Mouse (Mus musculus) neutrophil, adult 5-6 weeks (primary cell): ENCODE measurements around the gene Defb28. TPM values are rescaled to one million over a fixed set of nuclear protein-coding genes. Genes with fewer than 3 reads are reported as not detected.

Source experiments
- ATAC-seq: fragments of 151-379, 151-347 bp; 2 replicates; pipeline ENCODE4 v1.8.0; 2017; ENCODE audit warnings: mild to moderate bottlenecking, moderate TSS enrichment; ENCODE audit not compliant: insufficient number of reproducible peaks, poor library complexity, low FRiP score, severe bottlenecking; ENCODE audit errors: extremely low read depth
- total RNA-seq: library from RNA; stranded (forward); fragments of 200-1000 nt; gene quantifications from 2 replicates; pipeline ENCODE4 v1.2.3, GENCODE M21; 2017

Defb28 gene
- not detected in 2 replicates for total RNA-seq

- no peak for ATAC-seq
Measured at GRCm38 (mm10) chr2:152517981-152518380, at the start of gene Defb28. Defb28 (plus strand) TSS chr2:152518255.

- no peak for ATAC-seq
Measured at GRCm38 (mm10) chr2:152470973-152471372, 47.1 kb upstream of the Defb28 start.

- ATAC-seq = no peak
Measured at GRCm38 (mm10) chr2:152472434-152472833, 45.6 kb upstream of the Defb28 start.

GRCm38 (mm10) chr2:152476763-152477162 lies 41.3 kb upstream of the Defb28 start, which contains the start of gene Defb20:
Defb20 (plus strand) TSS chr2:152477063.
- ATAC-seq = no peak

- no peak for ATAC-seq
Measured at GRCm38 (mm10) chr2:152480881-152481280, 37.2 kb upstream of the Defb28 start.

- no peak for ATAC-seq
Measured at GRCm38 (mm10) chr2:152481726-152482125, 36.3 kb upstream of the Defb28 start.

- ATAC-seq = no peak
Measured at GRCm38 (mm10) chr2:152487024-152487423, 31.0 kb upstream of the Defb28 start.

GRCm38 (mm10) chr2:152490038-152490437 lies 28.0 kb upstream of the Defb28 start, which contains the start of gene Defb22:
Defb22 (minus strand) TSS chr2:152490138.
- no peak for ATAC-seq

GRCm38 (mm10) chr2:152493151-152493550 lies 24.9 kb upstream of the Defb28 start:
- ATAC-seq = no peak

GRCm38 (mm10) chr2:152498020-152498419 lies 20.0 kb upstream of the Defb28 start:
- no peak for ATAC-seq

- no peak for ATAC-seq
Measured at GRCm38 (mm10) chr2:152500204-152500862, 17.7 kb upstream of the Defb28 start.

- no peak for ATAC-seq
Measured at GRCm38 (mm10) chr2:152500863-152501229, 17.2 kb upstream of the Defb28 start.

- ATAC-seq = no peak
Measured at GRCm38 (mm10) chr2:152503950-152504349, 14.1 kb upstream of the Defb28 start.

GRCm38 (mm10) chr2:152511592-152511991 lies 6.5 kb upstream of the Defb28 start, which contains the start of gene Defb26:
Defb26 (minus strand) TSS chr2:152511692.
- ATAC-seq = no peak

GRCm38 (mm10) chr2:152516084-152516483 lies 2.0 kb upstream of the Defb28 start:
- no peak for ATAC-seq

- no peak for ATAC-seq
Measured at GRCm38 (mm10) chr2:152539944-152540710, 22.1 kb downstream of the Defb28 start, which contains the start of gene Defb29. Defb29 (minus strand) TSS chr2:152540098.

- no peak for ATAC-seq
Measured at GRCm38 (mm10) chr2:152541979-152542378, 23.9 kb downstream of the Defb28 start.

- no peak for ATAC-seq
Measured at GRCm38 (mm10) chr2:152542897-152543296, 24.8 kb downstream of the Defb28 start.

GRCm38 (mm10) chr2:152543478-152543877 lies 25.4 kb downstream of the Defb28 start:
- ATAC-seq = no peak

GRCm38 (mm10) chr2:152544691-152545090 lies 26.6 kb downstream of the Defb28 start:
- no peak for ATAC-seq
